Mouse (Mus musculus) adipose tissue, adult 10 weeks (tissue): ENCODE data around the gene Znrf2. TPM values are rescaled to one million over a fixed set of nuclear protein-coding genes. Genes with fewer than 3 reads are reported as not detected.

Source experiments
- polyA plus RNA-seq: library from polyadenylated mRNA; stranded (reverse); fragments of 350-450 nt; fragmentation: Illumina TruSeq; extraction: RNeasy Lipid Tissue Mini Kit (QIAGEN cat#74804); gene quantifications from one replicate; pipeline ENCODE4 v1.2.3, GENCODE M21; 2014; ENCODE audit warnings: low read depth, low replicate concordance

The Znrf2 gene
- 29.3 TPM for polyA plus RNA-seq

DNA sequence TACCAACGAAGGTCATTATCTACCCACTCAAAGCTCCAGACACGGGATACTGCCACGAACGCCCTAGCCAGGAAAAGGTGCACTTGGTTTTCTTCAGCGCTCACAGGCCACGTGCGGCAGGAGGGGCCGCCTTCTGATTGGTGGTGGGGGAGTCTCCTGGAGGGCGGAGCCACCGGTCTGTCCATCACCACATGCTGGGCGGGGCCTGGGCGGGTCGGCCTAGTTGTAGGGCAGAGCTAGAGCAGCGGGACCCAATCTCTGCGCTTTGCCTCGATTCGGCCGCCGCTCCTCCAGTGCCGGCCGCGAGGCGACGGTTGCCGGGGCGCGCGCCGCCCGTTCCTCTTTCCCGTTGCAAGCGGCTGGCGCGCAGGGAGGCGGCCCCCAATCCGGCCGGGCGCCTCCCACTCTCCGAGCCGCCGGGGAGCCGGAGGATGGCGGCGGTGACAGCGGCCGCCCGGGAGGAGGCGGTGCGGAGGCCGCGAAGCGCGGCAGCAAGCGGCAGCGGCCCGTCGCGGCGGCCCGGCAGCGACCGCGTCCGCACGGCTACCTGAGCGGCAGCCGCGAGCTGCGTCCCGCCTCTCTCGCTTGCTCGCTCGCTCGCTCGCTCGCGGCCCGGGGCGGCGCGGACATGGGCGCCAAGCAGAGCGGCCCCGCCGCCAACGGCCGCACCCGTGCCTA is at the start of gene Znrf2:
Gene Znrf2 (plus strand): TSS at position 529 of the 678 bp plus-strand sequence.

Other genes with a start within 250 kb of the Znrf2 start
- gene Plekha8, start 221.8 kb upstream of the Znrf2 start, polyA plus RNA-seq, result 12.6 TPM
- gene Fkbp14, start 219.6 kb upstream of the Znrf2 start, polyA plus RNA-seq, result 18.7 TPM
- 30.1 TPM for gene Mturn, start 135.3 kb upstream of the Znrf2 start, polyA plus RNA-seq
- 16.8 TPM for gene Nod1, start 155.7 kb downstream of the Znrf2 start, polyA plus RNA-seq
- 47.1 TPM for gene Ggct, start 176.0 kb downstream of the Znrf2 start, polyA plus RNA-seq
- 44.8 TPM for gene Gars, start 221.1 kb downstream of the Znrf2 start, polyA plus RNA-seq